Mouse (Mus musculus) lung, postnatal 0 days (tissue): ENCODE data around the gene Prph2. TPM values are rescaled to one million over a fixed set of nuclear protein-coding genes. Genes with fewer than 3 reads are reported as not detected.

ENCODE experiments used
- ATAC-seq: fragments of 200-750 bp; cut with Nextera tagmentation; 2 replicates; pipeline ENCODE4 v1.8.0; 2017; ENCODE audit warnings: moderate library complexity
- DNase-seq: peaks from one replicate; pipeline ENCODE4 v3.0.0-alpha.2; 2016; ENCODE audit warnings: low spot score
- H3K27ac ChIP-seq: fragments of 300-500 bp; sonication (generic); 2 replicates; pipeline ENCODE4 v1.5.1; 2014; ENCODE audit warnings: antibody characterized with exemption, mild to moderate bottlenecking, low read length, mixed read lengths
- H3K27me3 ChIP-seq: fragments of 300-500 bp; sonication (generic); replicated peaks from 2 replicates; pipeline ENCODE4 v1.6.1; 2014; ENCODE audit warnings: low read length, mixed read lengths; ENCODE audit not compliant: insufficient read depth
- H3K36me3 ChIP-seq: fragments of 300-500 bp; sonication (generic); 2 replicates; pipeline ENCODE4 v1.6.1; 2014; ENCODE audit warnings: low read length, mixed read lengths; ENCODE audit not compliant: insufficient read depth
- H3K4me1 ChIP-seq: fragments of 300-500 bp; sonication (generic); 2 replicates; pipeline ENCODE4 v1.6.1; 2014; ENCODE audit warnings: antibody characterized with exemption, low read depth, low read length, mixed read lengths; ENCODE audit not compliant: insufficient read depth
- H3K4me2 ChIP-seq: fragments of 300-500 bp; sonication (generic); replicated peaks from 2 replicates; pipeline ENCODE4 v1.6.1; 2014; ENCODE audit warnings: low read depth, mild to moderate bottlenecking, low read length, moderate library complexity, mixed read lengths
- H3K4me3 ChIP-seq: fragments of 300-500 bp; sonication (generic); 2 replicates; pipeline ENCODE4 v1.5.1; 2014; ENCODE audit warnings: low read depth, low read length
- H3K9ac ChIP-seq: fragments of 300-500 bp; sonication (generic); replicated peaks from 2 replicates; pipeline ENCODE4 v1.6.1; 2014; ENCODE audit warnings: low read depth, mild to moderate bottlenecking
- H3K9me3 ChIP-seq: fragments of 300-500 bp; sonication (generic); 2 replicates; pipeline ENCODE4 v1.6.1; 2016; ENCODE audit warnings: low read length, mixed read lengths
- CTCF ChIP-seq: IDR thresholded peaks from 2 replicates; pipeline ENCODE4 v1.5.1; 2016; ENCODE audit warnings: antibody characterized with exemption, mild to moderate bottlenecking
- EP300 ChIP-seq: IDR thresholded peaks from 2 replicates; pipeline ENCODE4 v1.6.1; 2016; ENCODE audit warnings: antibody characterized with exemption, mild to moderate bottlenecking, control low read depth
- WGBS: fragments of 180-500 bp; shearing (Covaris S2); extraction: QIAGEN DNeasy Blood & Tissue Kit; methylation state at CpG from one replicate; pipeline ENCODE4 v1.1.7; 2014; 5-methylcytosine and 5-hydroxymethylcytosine counted together
- polyA plus RNA-seq: library from polyadenylated mRNA; unstranded; fragments of >200 nt; fragmentation: Nextera tagmentation; extraction: Ambion mirVana; gene quantifications from 2 replicates; pipeline ENCODE4 v1.2.1, GENCODE M21; 2015

Prph2 gene
- polyA plus RNA-seq, 1 experiment from 2014 or later, result not detected

GRCm38 (mm10) chr17:46929277-46929676 is 19.0 kb downstream of the Prph2 start:
- peaks cover 44% of the 10 kb centered on the region for H3K36me3 ChIP-seq
- 79% methylated on average over 12 of the region's 12 CpGs for WGBS

DNA sequence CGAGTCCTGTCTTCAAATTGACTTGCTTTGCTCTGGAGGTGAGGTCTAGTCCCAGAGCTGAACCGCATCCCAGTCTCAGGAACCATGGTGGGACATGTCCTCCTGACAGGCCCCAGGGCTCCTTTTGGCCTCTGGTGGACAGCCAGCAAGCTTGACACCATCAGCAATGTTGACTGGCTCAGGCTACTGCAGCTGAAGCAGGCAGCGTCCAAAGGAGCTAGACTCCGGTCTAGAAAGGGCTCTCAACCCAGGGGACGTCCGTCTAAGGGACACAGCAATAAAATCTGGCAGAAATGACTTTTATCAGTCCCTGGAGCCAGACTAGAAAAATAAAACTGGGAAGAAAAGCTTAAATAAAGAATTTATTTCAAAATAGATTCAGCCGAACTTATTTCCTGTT is 19.6 kb downstream of the Prph2 start:
- H3K4me1 ChIP-seq, result no peaks in the 10 kb centered on the region
- H3K9ac ChIP-seq, result no peak overlapping the region
- ATAC-seq (no peak), DNase-seq (no peak)
- H3K4me3 ChIP-seq, result no peak overlapping the region
- peaks cover 48% of the 10 kb centered on the region for H3K36me3 ChIP-seq
- H3K4me2 ChIP-seq, result no peak overlapping the region
- no peak overlapping the region for H3K27ac ChIP-seq
- WGBS, result 89% methylated on average over 7 of the region's 7 CpGs
- H3K27me3 ChIP-seq, result no peaks in the 10 kb centered on the region
- H3K9me3 ChIP-seq, result no peaks in the 10 kb centered on the region
- TF ChIP-seq CTCF (no peak), EP300 (no peak)

More at GRCm38 (mm10) chr17:46929277-46929676, 19.0 kb downstream of the Prph2 start:
- H3K9me3 ChIP-seq, result no peaks in the 10 kb centered on the region
- no peaks in the 10 kb centered on the region for H3K27me3 ChIP-seq
- ATAC-seq (no peak), DNase-seq (no peak)
- no peak overlapping the region for H3K27ac ChIP-seq
- H3K4me3 ChIP-seq, result no peak overlapping the region
- H3K9ac ChIP-seq, result no peak overlapping the region
- H3K4me1 ChIP-seq, result no peaks in the 10 kb centered on the region
- TF ChIP-seq EP300 (no peak), CTCF (no peak)
- no peak overlapping the region for H3K4me2 ChIP-seq

GRCm38 (mm10) chr17:46932961-46933360 is 22.7 kb downstream of the Prph2 start:
- H3K27ac ChIP-seq, result no peak overlapping the region
- no peak overlapping the region for H3K9ac ChIP-seq
- DNase-seq (no peak), ATAC-seq (peak; percentile 40; the same call in 1 of the 2 replicates)
- no peak overlapping the region for H3K4me3 ChIP-seq
- no peaks in the 10 kb centered on the region for H3K27me3 ChIP-seq
- peaks cover 69% of the 10 kb centered on the region for H3K36me3 ChIP-seq
- H3K9me3 ChIP-seq, result no peaks in the 10 kb centered on the region
- H3K4me2 ChIP-seq, result no peak overlapping the region
- TF ChIP-seq CTCF (no peak), EP300 (no peak)
- no peaks in the 10 kb centered on the region for H3K4me1 ChIP-seq
- WGBS, result 89% methylated on average over 5 of the region's 5 CpGs

DNA sequence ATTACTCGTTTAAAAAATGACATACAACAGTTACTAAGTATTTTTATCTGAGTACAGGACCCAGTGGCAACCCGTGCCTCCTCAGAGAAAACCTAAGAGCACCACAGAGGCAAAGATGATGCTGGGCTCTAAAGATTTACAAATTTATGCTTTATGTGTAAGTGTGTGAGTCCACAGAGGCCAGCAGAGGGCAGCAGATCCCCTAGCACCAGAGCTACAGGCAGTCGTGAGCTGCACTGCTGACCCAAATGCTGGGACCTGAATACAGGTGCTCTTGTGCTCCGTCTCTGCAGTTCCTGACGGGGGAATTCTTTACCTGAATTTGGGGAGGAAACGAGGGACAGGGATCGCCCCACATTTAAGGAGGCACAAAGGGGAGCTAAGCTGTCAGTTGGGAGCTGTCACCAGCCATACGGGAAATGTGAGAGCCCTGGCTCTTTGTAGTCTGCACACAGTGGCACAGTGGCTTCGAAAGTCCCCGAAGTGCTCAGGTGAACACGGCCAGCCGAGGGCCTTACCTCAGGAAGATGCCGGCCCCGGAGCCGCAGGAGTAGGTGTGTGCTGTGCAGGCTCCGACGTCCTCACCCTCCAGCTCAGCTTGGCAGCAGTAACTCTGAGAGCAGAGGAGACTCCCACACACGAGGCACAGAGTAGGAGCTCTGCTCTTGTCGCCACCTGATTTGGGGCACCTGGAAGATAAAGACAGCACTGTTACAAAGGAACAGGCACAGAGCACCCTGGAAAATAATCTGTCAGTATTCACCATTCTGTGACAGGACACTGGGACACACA is 23.5 kb downstream of the Prph2 start:
- Histone ChIP-seq H3K4me2 (no peak overlapping the region), H3K4me1 (no peaks in the 10 kb centered on the region), H3K4me3 (no peak overlapping the region), H3K27ac (no peak overlapping the region), H3K36me3 (peaks cover 76% of the 10 kb centered on the region), H3K9me3 (no peaks in the 10 kb centered on the region), H3K9ac (no peak overlapping the region), H3K27me3 (no peaks in the 10 kb centered on the region)
- WGBS, result 79% methylated on average over 19 of the region's 19 CpGs
- TF ChIP-seq CTCF (peak; percentile 74), EP300 (no peak)
- DNase-seq, result peak; percentile 58
- ATAC-seq, result no peak

GRCm38 (mm10) chr17:46940461-46940860 is 30.2 kb downstream of the Prph2 start:
- Histone ChIP-seq H3K9me3 (no peaks in the 10 kb centered on the region), H3K27me3 (no peaks in the 10 kb centered on the region), H3K9ac (no peak overlapping the region), H3K4me3 (no peak overlapping the region), H3K4me2 (no peak overlapping the region), H3K4me1 (no peaks in the 10 kb centered on the region), H3K36me3 (peaks cover 81% of the 10 kb centered on the region), H3K27ac (no peak overlapping the region)
- no peak for DNase-seq
- no peak for ATAC-seq
- 95% methylated on average over 8 of the region's 8 CpGs for WGBS
- TF ChIP-seq CTCF (no peak), EP300 (no peak)

- no peaks in the 10 kb centered on the region for H3K4me1 ChIP-seq
- no peak overlapping the region for H3K9ac ChIP-seq
- H3K9me3 ChIP-seq, result no peaks in the 10 kb centered on the region
- no peak overlapping the region for H3K4me3 ChIP-seq
- peaks cover 81% of the 10 kb centered on the region for H3K36me3 ChIP-seq
- no peaks in the 10 kb centered on the region for H3K27me3 ChIP-seq
- no peak overlapping the region for H3K4me2 ChIP-seq
- H3K27ac ChIP-seq, result no peak overlapping the region
- 97% methylated on average over 9 of the region's 9 CpGs for WGBS
- ATAC-seq (no peak), DNase-seq (no peak)
- TF ChIP-seq EP300 (no peak), CTCF (no peak)
These were observed 32.2 kb downstream of the Prph2 start for GRCm38 (mm10) chr17:46942421-46942820.
